Mouse (Mus musculus) embryo, embryonic 10 days (tissue): ENCODE measurements at regions not wholly inside any gene's neighbourhood (a gene's known extent, or its start where the extent isn't known, plus 50 kb on each side); places are given as distances from the start of the nearest gene placed in this dataset.
"Not testable (repeated sequence)": the region's sequence is repeated elsewhere in the genome, so short reads cannot be mapped to it uniquely, and the experiment has no call there.

Experiments
- DNase-seq: peaks from one replicate; pipeline ENCODE4 v3.0.0-alpha.2; 2015; ENCODE audit warnings: low spot score

- DNase-seq: no peak
Observed at GRCm38 (mm10) chr3:6427905-6428304, 192.3 kb downstream of the 1700008P02Rik start.

GRCm38 (mm10) chr3:6400871-6401270 lies 219.4 kb downstream of the 1700008P02Rik start:
- no peak for DNase-seq

- DNase-seq: no peak
Observed at GRCm38 (mm10) chr3:6385669-6386068, 234.6 kb downstream of the 1700008P02Rik start.

DNA sequence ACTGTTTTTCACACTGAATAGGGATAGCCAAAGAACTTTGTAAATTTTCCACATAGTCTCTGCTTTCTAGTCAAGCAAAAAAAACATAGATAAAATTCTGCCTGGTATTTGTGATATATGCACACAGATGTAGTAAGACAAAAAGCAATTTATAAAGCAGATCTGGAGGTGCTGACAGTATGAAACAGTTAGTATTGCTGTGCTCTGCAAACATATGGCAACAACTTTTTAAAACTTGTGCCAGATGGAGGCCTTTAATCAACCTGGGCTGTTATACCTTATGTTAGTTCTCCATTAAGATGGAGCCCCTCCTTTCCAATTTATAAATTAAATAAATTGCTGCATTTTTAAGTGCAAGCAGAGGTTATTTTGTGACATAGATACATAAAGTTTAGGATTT lies 237.3 kb downstream of the 1700008P02Rik start:
- no peak for DNase-seq

DNA sequence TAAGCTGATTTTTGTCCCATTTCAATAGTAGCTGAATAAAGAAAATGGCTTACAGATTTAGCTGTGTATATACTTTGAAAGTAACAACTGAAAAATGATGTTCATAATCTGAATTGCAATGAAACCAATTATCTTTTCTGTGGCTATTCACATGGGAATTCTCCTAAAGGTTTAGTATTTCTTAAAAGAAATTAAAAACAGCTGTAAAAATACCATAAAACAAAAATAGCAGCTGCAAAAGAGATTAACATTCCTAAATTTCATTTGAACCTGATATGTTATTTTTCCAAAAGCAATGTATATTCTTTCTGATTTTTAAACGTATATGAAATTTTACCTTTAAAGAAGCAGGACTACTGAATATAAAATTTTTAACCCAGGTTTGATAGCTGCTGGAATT lies 237.9 kb downstream of the 1700008P02Rik start:
- DNase-seq: no peak

DNA sequence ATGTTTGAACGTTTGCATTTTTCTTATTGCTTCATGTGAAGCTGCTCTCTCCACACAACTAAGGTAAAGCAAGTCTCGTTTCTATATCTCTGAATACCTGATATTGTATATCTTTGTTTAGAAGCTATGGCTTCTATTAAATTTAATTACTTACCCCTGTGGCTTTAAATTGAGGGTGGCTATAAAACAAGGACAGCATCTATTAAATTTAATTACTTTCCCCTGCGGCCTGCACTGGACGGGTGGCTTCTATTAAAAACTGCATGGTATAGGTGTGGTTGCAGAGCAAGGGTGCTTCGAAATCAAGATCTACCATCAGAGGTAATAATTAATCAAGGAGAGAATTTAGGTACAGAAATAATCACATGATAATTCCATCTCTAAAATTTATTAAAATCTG lies 238.5 kb downstream of the 1700008P02Rik start:
- no peak for DNase-seq

GRCm38 (mm10) chr3:6339001-6339400 lies 281.2 kb downstream of the 1700008P02Rik start:
- not testable (repeated sequence) for DNase-seq

- DNase-seq: peak; percentile 38
Observed at GRCm38 (mm10) chr3:6320818-6321504, 299.3 kb downstream of the 1700008P02Rik start.

GRCm38 (mm10) chr3:6289500-6289899 lies 330.7 kb downstream of the 1700008P02Rik start:
- no peak for DNase-seq

- no peak for DNase-seq
Observed at GRCm38 (mm10) chr3:6280636-6281035, 339.6 kb downstream of the 1700008P02Rik start.
